Comparison of ENCODE assay signal across 8 mouse cellular contexts in the genomic region with DNA sequence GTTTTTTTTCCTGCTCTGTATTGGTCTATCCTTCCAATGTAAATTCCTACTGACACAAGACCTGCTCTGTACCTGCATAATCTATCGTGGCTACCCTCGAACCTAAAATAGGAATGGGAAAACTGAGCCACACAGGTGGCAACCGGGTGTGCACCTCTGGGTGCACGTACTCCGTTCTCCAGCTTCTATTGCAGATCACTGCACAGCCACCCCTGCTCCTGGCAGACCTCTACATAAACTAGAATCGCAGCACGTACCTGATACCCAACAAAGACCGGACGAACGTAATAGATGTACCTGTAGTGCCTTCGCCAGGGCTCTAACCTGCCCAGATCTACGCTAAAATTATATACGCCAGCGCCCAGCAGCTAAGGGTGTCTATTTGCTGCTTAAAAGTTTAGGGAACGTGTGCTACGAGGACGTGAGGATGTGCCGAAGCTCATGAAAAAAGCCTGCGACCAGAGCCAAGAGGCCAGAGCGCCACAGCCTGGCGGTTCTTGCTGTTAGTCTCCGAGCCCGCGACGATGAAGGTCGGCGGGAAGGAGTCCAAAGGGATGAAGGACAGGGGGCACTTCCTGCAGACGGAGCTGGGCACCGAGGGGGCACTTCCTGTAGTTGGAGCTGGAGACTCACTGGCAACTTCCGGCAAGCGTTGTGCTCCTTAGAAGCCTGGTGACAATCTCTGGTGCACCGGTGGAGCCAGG. TPM values are rescaled to one million over a fixed set of nuclear protein-coding genes. Genes with fewer than 3 reads are reported as not detected.
DNase-seq lines count a peak whose midpoint lies in the region; ATAC-seq and TF ChIP-seq lines count a peak whose summit lies in the region.

A gene (minus strand): TSS at position 556 of the 704 bp plus-strand sequence.

- H3K27ac ChIP-seq in embryonic facial prominence, embryonic 15.5 days (replicated peaks): peak within 1 kb of the TSS; percentile 82
- peak within 1 kb of the TSS; percentile 82 for H3K27ac ChIP-seq in kidney, adult 2 months (ENCODE audit: insufficient read depth, low read depth, low read length)
- H3K27ac ChIP-seq in limb, embryonic 12.5 days: peak within 1 kb of the TSS; percentile 83
- H3K27ac ChIP-seq in midbrain, embryonic 13.5 days: peak within 1 kb of the TSS; percentile 81

- no peaks in the 10 kb centered on the region for H3K9me3 ChIP-seq in embryonic facial prominence, embryonic 15.5 days (replicated peaks)
- no peaks in the 10 kb centered on the region for H3K9me3 ChIP-seq in limb, embryonic 12.5 days
- no peaks in the 10 kb centered on the region for H3K9me3 ChIP-seq in midbrain, embryonic 13.5 days

- peaks cover 25% of the 10 kb centered on the region for H3K36me3 ChIP-seq in embryonic facial prominence, embryonic 15.5 days
- H3K36me3 ChIP-seq in kidney, adult 2 months (ENCODE audit: control insufficient read depth, insufficient read depth, low read length): peaks cover 6% of the 10 kb centered on the region; the same call in 1 of the 2 replicates
- H3K36me3 ChIP-seq in limb, embryonic 12.5 days: peaks cover 26% of the 10 kb centered on the region
- peaks cover 22% of the 10 kb centered on the region for H3K36me3 ChIP-seq in midbrain, embryonic 13.5 days

- under 1% methylated on average over 32 of the region's 32 CpGs for WGBS in embryonic facial prominence, embryonic 15.5 days
- WGBS in kidney, adult 2 months: under 1% methylated on average over 32 of the region's 32 CpGs
- WGBS in limb, embryonic 12.5 days: under 1% methylated on average over 32 of the region's 32 CpGs
- WGBS in midbrain, embryonic 13.5 days: 1% methylated on average over 32 of the region's 32 CpGs

- DNase-seq in 3134 (ENCODE audit: extremely low read depth, insufficient read length, low spot score): peak; percentile 6
- peak; percentile 97 for DNase-seq in brain, adult 2 months (ENCODE audit: low read depth, low spot score)
- peak; percentile 21 for DNase-seq in heart, adult 8-10 months (ENCODE audit: low spot score)
- DNase-seq in kidney, adult 2 months: peak; percentile 75
- peak; percentile 39 for DNase-seq in spleen, adult 12 weeks (ENCODE audit: low spot score)

- peak within 1 kb of the TSS; percentile 48 for H3K9ac ChIP-seq in embryonic facial prominence, embryonic 15.5 days
- H3K9ac ChIP-seq in limb, embryonic 12.5 days (replicated peaks): peak within 1 kb of the TSS; percentile 75
- H3K9ac ChIP-seq in midbrain, embryonic 13.5 days (replicated peaks): peak within 1 kb of the TSS; percentile 81

- no peak for TF ChIP-seq POLR2A in kidney, adult 2 months (IDR thresholded peaks at IDR 0.05; ENCODE audit: low read depth, low read length)

- H3K4me2 ChIP-seq in embryonic facial prominence, embryonic 15.5 days (replicated peaks): peak within 1 kb of the TSS; percentile 81
- peak within 1 kb of the TSS; percentile 74 for H3K4me2 ChIP-seq in limb, embryonic 12.5 days
- H3K4me2 ChIP-seq in midbrain, embryonic 13.5 days (replicated peaks): peak within 1 kb of the TSS; percentile 82

- ATAC-seq in embryonic facial prominence, embryonic 15.5 days (ENCODE audit: insufficient number of reproducible peaks, low FRiP score, low TSS enrichment, low read depth): peak; percentile 80
- peak; percentile 80 for ATAC-seq in limb, embryonic 12.5 days (ENCODE audit: insufficient number of reproducible peaks, insufficient read depth, low FRiP score, low TSS enrichment, low read depth)
- ATAC-seq in midbrain, embryonic 13.5 days: peak; percentile 98

- H3K4me1 ChIP-seq in embryonic facial prominence, embryonic 15.5 days: peaks cover 8% of the 10 kb centered on the region; the same call in 1 of the 2 replicates
- H3K4me1 ChIP-seq in kidney, adult 2 months (ENCODE audit: control insufficient read depth, insufficient read depth, low read length): peaks cover 7% of the 10 kb centered on the region; the same call in 1 of the 2 replicates
- peaks cover 12% of the 10 kb centered on the region for H3K4me1 ChIP-seq in limb, embryonic 12.5 days (replicated peaks)
- peaks cover 18% of the 10 kb centered on the region for H3K4me1 ChIP-seq in midbrain, embryonic 13.5 days (replicated peaks)

- peak within 1 kb of the TSS; percentile 59 for H3K4me3 ChIP-seq in embryonic facial prominence, embryonic 15.5 days (replicated peaks)
- peak within 1 kb of the TSS; percentile 69 for H3K4me3 ChIP-seq in kidney, adult 2 months (ENCODE audit: insufficient read depth, low read depth, low read length)
- peak within 1 kb of the TSS; percentile 57 for H3K4me3 ChIP-seq in limb, embryonic 12.5 days (replicated peaks)
- peak within 1 kb of the TSS; percentile 61 for H3K4me3 ChIP-seq in midbrain, embryonic 13.5 days (replicated peaks)

- TF ChIP-seq CTCF in kidney, adult 2 months (conservative IDR thresholded peaks at IDR 0.05; ENCODE audit: insufficient read depth, insufficient read length, low read depth, low read length): peak; percentile 38; the same call in 1 of the 2 replicates

- H3K27me3 ChIP-seq in embryonic facial prominence, embryonic 15.5 days: no peaks in the 10 kb centered on the region
- no peaks in the 10 kb centered on the region for H3K27me3 ChIP-seq in kidney, adult 2 months (replicated peaks; ENCODE audit: control insufficient read depth, insufficient read depth, low read length)
- no peaks in the 10 kb centered on the region for H3K27me3 ChIP-seq in limb, embryonic 12.5 days
- no peaks in the 10 kb centered on the region for H3K27me3 ChIP-seq in midbrain, embryonic 13.5 days

RNA-seq across cellular contexts. Expression of the gene that starts here (rescaled TPM):
- 3.0 and 3.4 TPM in 2 replicates for polyA plus RNA-seq in embryonic facial prominence, embryonic 15.5 days (2015; fragmentation: Nextera tagmentation; extraction: Ambion mirVana)
- under 1 TPM; 0.30 to 0.50 (median 0.35) TPM for total RNA-seq in heart, adult 8-10 months (2022)
- polyA plus RNA-seq in kidney, adult 2 months (2012; rRNA removed): 1.1 and 1.2 TPM in 2 replicates
- polyA plus RNA-seq in limb, embryonic 12.5 days (2016; fragmentation: Nextera tagmentation; extraction: Ambion mirVana): 5.0 TPM in 2 replicates
- 4.5 and 5.8 TPM in 2 replicates for polyA plus RNA-seq in midbrain, embryonic 13.5 days (2015; fragmentation: Nextera tagmentation; extraction: Ambion mirVana)

Comparison
In these comparisons a context has a peak if more than half of its experiments do, and no peak if none do; other contexts are left out.
1. Peak in every context shown above with its lines: DNase-seq, ATAC-seq, H3K4me3 ChIP-seq and H3K27ac ChIP-seq.
2. Peak in DNase-seq in heart, adult 8-10 months; RNA of the gene not detected or under 1 TPM.
3. DNase-seq: peak in every context shown above with its lines; median percentile 97 in brain, adult 2 months; 75 in kidney, adult 2 months; 39 in spleen, adult 12 weeks; 21 in heart, adult 8-10 months; 6 in 3134.